Mouse (Mus musculus) ES-Bruce4 (cell line): ENCODE data around the gene Fmn2. TPM values are rescaled to one million over a fixed set of nuclear protein-coding genes. Genes with fewer than 3 reads are reported as not detected.
A peak's percentile ranks its signal among the peaks of the same experiment; 100 is the strongest.

Experiments
- H3K27ac ChIP-seq: 2 replicates; pipeline ENCODE4 v1.5.1; 2012; ENCODE audit warnings: low read length, inconsistent platforms; ENCODE audit not compliant: insufficient read depth
- H3K27me3 ChIP-seq: 2 replicates; pipeline ENCODE4 v1.6.1; 2012; ENCODE audit warnings: mild to moderate bottlenecking, low read length, inconsistent platforms; ENCODE audit not compliant: control insufficient read depth, poor library complexity, insufficient read depth, severe bottlenecking
- H3K36me3 ChIP-seq: 2 replicates; pipeline ENCODE4 v1.6.1; 2012; ENCODE audit warnings: inconsistent platforms, mild to moderate bottlenecking, low read length, moderate library complexity; ENCODE audit not compliant: control insufficient read depth, poor library complexity, insufficient read depth, severe bottlenecking
- H3K4me1 ChIP-seq: one replicate; pipeline ENCODE4 v1.8.1; 2011; ENCODE audit warnings: low read length; ENCODE audit not compliant: control insufficient read depth, insufficient read depth
- H3K4me3 ChIP-seq: 2 replicates; pipeline ENCODE4 v1.5.1; 2011; ENCODE audit warnings: low read depth, mild to moderate bottlenecking, low read length
- H3K9ac ChIP-seq: 2 replicates; pipeline ENCODE4 v1.6.1; 2012; ENCODE audit warnings: low read depth, mild to moderate bottlenecking, inconsistent platforms; ENCODE audit not compliant: poor library complexity, severe bottlenecking
- H3K9me3 ChIP-seq: replicated peaks from 2 replicates; pipeline ENCODE4 v1.6.1; 2012; ENCODE audit warnings: mild to moderate bottlenecking, low read length, inconsistent platforms; ENCODE audit not compliant: control insufficient read depth, poor library complexity, insufficient read depth, severe bottlenecking
- CTCF ChIP-seq: IDR thresholded peaks from one replicate; pipeline ENCODE4 v1.8.1; 2011; ENCODE audit warnings: low read depth, low read length
- EP300 ChIP-seq: IDR thresholded peaks from 2 replicates; pipeline ENCODE4 v1.6.1; 2011; ENCODE audit warnings: low read depth, low read length; ENCODE audit not compliant: insufficient read depth
- POLR2A ChIP-seq: IDR thresholded peaks from one replicate; pipeline ENCODE4 v1.8.1; 2011; ENCODE audit warnings: low read length; ENCODE audit not compliant: insufficient read depth
- polyA plus RNA-seq: library from polyadenylated mRNA; stranded (reverse); fragments of >200 nt; gene quantifications from 2 replicates; pipeline ENCODE4 v1.2.4, GENCODE M21; 2011; ENCODE audit warnings: low read depth; ENCODE audit not compliant: missing spikeins, insufficient read depth, insufficient read length

Fmn2 gene
- polyA plus RNA-seq, result 4.0 and 4.3 TPM in 2 replicates

DNA sequence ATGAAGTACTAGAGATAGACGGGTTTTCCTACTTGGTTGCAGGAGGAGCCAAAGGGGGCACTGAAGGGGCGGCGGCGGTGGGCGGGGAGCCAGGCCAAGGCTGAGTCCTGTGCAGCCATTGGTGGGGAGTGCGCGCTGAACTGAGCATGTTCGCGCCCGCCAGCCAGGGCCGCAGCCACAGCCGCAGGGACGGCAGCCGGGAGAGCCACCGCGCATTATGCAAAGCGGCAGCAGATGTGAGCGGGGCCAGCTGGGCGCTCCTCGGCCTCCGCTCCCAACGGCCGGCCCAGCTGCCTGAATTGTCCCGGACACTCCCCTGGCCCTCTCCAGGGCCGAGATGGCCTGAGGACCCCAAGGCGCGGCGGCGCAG is at the start of gene Fmn2:
Gene Fmn2 (plus strand): TSS at position 165 of the 370 bp plus-strand sequence.
- Histone ChIP-seq H3K27ac (no peak within 1 kb of the TSS), H3K27me3 (no peaks in the 10 kb centered on the region), H3K36me3 (no peaks in the 10 kb centered on the region), H3K4me3 (peak within 1 kb of the TSS; percentile 73), H3K9me3 (no peaks in the 10 kb centered on the region), H3K9ac (peak within 1 kb of the TSS; percentile 79), H3K4me1 (no peaks in the 10 kb centered on the region)
- TF ChIP-seq POLR2A, result peak; percentile 56
- 0 out of 2 replicates have a peak, but pooled peaks have one; percentile 14 for TF ChIP-seq EP300
- TF ChIP-seq CTCF, result no peak

DNA sequence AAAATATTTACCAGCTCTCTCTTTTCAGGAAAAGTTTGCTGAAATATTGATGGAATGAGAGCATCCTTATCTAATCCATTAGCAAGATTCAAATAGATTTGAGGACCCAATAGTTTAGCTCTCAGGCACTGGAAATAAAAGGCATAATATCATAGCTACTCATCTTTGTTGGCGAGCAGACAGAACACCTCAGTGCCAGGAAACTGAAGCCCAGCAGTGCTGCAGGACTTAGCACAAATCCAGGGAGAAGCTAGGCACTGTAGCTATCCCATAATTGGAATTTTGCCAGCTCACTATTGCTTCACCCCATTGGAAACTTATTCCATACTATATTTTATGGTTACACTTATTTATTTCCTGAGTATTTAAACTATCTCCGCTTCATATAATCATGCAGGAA is 46.5 kb upstream of the Fmn2 start:
- Histone ChIP-seq H3K9me3 (no peaks in the 10 kb centered on the region), H3K9ac (no peak overlapping the region), H3K36me3 (no peaks in the 10 kb centered on the region), H3K27ac (no peak overlapping the region), H3K4me3 (no peak overlapping the region), H3K27me3 (no peaks in the 10 kb centered on the region), H3K4me1 (no peaks in the 10 kb centered on the region)
- no peak for TF ChIP-seq EP300
- TF ChIP-seq CTCF, result no peak
- no peak for TF ChIP-seq POLR2A

DNA sequence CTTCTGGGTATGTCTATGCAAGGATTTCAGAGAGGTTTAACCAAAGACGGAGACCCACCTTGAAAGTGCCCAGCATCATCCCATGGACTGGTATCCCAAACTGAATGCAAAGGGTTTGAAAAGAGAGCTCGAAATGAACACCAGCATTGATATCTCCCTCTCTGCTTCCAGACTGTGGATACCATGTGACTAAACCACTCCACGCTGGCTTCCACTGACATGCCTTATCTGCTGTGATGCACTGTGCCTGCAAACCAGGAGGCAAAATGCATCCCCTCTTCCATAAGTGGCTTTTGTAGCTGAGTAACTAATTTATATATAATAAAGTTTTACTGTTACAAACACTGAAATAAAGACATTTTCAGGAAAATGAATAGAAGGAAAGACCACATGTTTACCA is 36.2 kb upstream of the Fmn2 start:
- Histone ChIP-seq H3K27ac (no peak overlapping the region), H3K27me3 (no peaks in the 10 kb centered on the region), H3K4me1 (no peaks in the 10 kb centered on the region), H3K9me3 (no peaks in the 10 kb centered on the region), H3K4me3 (no peak overlapping the region), H3K36me3 (no peaks in the 10 kb centered on the region), H3K9ac (no peak overlapping the region)
- no peak for TF ChIP-seq CTCF
- TF ChIP-seq EP300, result no peak
- TF ChIP-seq POLR2A, result no peak

DNA sequence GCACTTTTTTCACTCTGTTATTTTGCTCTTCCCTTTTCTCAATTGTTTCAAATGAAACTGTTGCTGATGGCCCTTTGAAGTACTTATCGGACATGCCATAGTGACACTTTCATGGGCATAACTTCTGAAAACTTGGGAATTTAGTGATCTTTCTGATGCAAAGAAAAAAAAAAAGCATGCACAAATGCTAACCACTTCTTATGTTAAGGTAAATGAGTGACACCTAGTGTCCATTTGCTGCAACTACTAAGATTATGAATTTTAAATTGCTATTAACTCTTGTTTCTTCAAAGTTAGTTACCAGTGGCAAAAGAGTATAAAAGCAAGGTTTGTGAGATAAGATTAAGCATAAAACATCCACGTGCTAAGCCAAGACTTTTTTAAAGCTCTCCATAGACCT is 35.4 kb upstream of the Fmn2 start:
- Histone ChIP-seq H3K9ac (no peak overlapping the region), H3K27me3 (no peaks in the 10 kb centered on the region), H3K4me1 (no peaks in the 10 kb centered on the region), H3K9me3 (no peaks in the 10 kb centered on the region), H3K4me3 (no peak overlapping the region), H3K27ac (no peak overlapping the region), H3K36me3 (no peaks in the 10 kb centered on the region)
- TF ChIP-seq CTCF (no peak), EP300 (no peak), POLR2A (no peak)

DNA sequence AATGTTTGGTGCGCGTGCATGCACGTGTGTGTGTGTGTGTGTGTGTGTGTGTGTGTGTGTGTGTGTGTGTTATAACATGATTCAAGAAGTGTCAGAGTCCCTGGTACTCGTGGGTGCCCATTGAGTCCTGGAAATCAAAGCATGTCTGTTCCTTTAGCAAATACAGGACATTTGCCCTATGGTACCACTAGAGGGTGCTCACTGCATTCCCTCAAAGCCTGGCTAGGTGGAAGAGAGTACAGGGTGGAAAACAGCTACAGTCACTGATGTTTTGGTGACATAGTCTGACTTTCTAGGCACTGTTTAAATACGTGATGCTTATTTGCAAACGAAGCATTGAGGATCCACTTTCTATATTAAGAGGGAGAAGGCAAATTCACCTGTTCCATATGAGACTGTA is 31.9 kb upstream of the Fmn2 start:
- H3K9ac ChIP-seq, result no peak overlapping the region
- H3K27me3 ChIP-seq, result no peaks in the 10 kb centered on the region
- H3K36me3 ChIP-seq, result no peaks in the 10 kb centered on the region
- H3K4me1 ChIP-seq, result no peaks in the 10 kb centered on the region
- H3K9me3 ChIP-seq, result peaks cover 5% of the 10 kb centered on the region
- H3K4me3 ChIP-seq, result no peak overlapping the region
- H3K27ac ChIP-seq, result no peak overlapping the region
- TF ChIP-seq EP300, result no peak
- no peak for TF ChIP-seq POLR2A
- TF ChIP-seq CTCF, result peak; percentile 25

DNA sequence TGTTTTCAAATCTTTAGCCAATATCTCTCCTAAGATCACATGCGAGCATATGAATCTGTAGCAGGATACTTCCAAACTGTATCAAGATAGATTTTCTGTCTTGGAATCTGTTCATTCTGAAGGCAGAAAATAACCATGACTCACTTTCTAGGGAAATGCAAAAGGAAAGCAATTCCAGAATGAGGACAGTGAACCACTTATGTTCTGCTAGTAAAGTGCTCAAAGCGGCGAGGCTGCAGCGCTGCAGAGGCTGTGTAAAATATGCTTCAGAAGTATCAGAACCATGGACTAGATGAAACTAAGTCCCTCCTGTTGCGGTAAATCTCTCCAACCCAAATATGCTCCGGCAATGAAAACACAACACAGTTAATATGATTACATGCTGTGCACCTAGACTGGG is 19.1 kb upstream of the Fmn2 start:
- H3K27ac ChIP-seq, result no peak overlapping the region
- H3K4me3 ChIP-seq, result no peak overlapping the region
- peaks cover 3% of the 10 kb centered on the region for H3K4me1 ChIP-seq
- no peaks in the 10 kb centered on the region for H3K27me3 ChIP-seq
- no peaks in the 10 kb centered on the region for H3K36me3 ChIP-seq
- no peak overlapping the region for H3K9ac ChIP-seq
- TF ChIP-seq EP300 (no peak), POLR2A (no peak), CTCF (no peak)
- H3K9me3 ChIP-seq, result peaks cover 6% of the 10 kb centered on the region
